Mouse (Mus musculus): Measurements from ENCODE around the gene Slc41a1. TPM values are rescaled to one million over a fixed set of nuclear protein-coding genes. Genes with fewer than 3 reads are reported as not detected.

Gene Slc41a1
- polyA plus RNA-seq, 1 experiment from 2014 or later: 9.3 TPM

DNA sequence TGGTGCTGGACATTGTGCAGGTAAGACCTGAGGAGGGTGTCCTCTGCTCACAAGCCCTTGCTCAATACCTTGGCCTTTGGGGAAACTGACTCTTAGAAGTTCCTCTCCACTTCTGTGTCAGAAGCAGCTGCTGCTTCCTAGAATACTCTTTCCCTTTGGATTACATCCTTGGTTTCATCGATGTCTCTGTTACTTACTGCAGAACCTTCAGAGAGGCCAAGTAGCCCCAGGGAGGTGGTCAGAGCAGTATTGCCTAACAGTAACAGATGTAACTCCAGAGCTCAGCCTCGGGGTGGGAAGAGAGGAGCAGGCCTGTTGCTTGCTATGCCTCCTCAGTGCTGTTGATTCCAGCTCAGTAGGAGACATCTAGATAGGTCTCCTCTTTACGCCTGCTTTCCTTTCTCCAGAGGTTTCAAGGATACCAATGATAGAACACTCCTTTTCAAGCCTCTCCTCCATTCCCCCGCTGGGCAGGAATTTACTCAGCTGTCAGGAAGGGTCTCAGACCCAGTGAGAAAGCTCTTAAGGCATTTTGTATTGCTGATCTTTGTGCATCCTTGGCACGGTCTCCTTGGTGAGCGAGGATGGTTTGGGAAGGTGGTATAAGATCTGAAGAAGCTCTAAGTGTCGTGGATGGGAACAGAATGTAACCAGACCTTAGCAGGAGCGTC lies 3.8 kb downstream of the Slc41a1 start:
- Histone ChIP-seq H3K4me2 (ENCODE audit: low read depth) (no peak overlapping the region), H3K9ac (ENCODE audit: low read length) (no peak overlapping the region), H3K36me3 (ENCODE audit: control insufficient read depth, insufficient read depth, low read length) (no peaks in the 10 kb centered on the region), H3K9me3 (ENCODE audit: control insufficient read depth, low read length) (no peaks in the 10 kb centered on the region), H3K4me3 (ENCODE audit: low read depth, low read length) (no peak overlapping the region), H3K4me1 (ENCODE audit: control insufficient read depth, insufficient read depth, low read length) (peaks cover 5% of the 10 kb centered on the region; the same call in 1 of the 2 replicates), H3K27me3 (ENCODE audit: control insufficient read depth, insufficient read depth, low read length) (no peaks in the 10 kb centered on the region), H3K27ac (ENCODE audit: low read depth, low read length) (no peak overlapping the region)
- no peak for ATAC-seq (ENCODE audit: insufficient read depth, low FRiP score, low TSS enrichment)
- DNase-seq (ENCODE audit: low spot score): no peak
- 81% methylated on average over 8 of the region's 8 CpGs for WGBS

DNA sequence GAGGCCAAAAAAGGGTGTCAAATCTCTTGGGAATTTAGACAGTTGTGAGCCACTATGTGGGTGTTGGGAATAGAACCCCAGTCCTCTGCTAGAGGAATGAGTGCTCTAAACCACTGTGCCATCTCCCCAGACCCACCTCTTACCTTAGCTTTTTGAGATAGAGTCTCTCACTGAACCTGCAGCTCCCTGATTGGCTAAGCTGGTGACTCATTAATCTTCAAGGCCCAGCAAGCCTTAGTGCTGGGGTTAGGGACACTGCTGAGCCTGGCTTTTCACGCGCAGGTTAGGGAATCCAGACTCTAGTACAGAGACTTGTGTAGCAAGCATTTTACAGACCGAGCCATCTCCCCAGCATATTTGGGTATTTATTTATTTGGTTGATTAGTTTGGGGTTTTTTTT lies 9.7 kb downstream of the Slc41a1 start:
- DNase-seq (ENCODE audit: low spot score) (no peak), ATAC-seq (ENCODE audit: insufficient read depth, low FRiP score, low TSS enrichment) (no peak)
- no peaks in the 10 kb centered on the region for H3K4me1 ChIP-seq (ENCODE audit: control insufficient read depth, insufficient read depth, low read length)
- peaks cover 5% of the 10 kb centered on the region; the same call in 1 of the 2 replicates for H3K36me3 ChIP-seq (ENCODE audit: control insufficient read depth, insufficient read depth, low read length)
- H3K27ac ChIP-seq (ENCODE audit: low read depth, low read length): no peak overlapping the region
- H3K27me3 ChIP-seq (ENCODE audit: control insufficient read depth, insufficient read depth, low read length): no peaks in the 10 kb centered on the region
- no peak overlapping the region for H3K4me3 ChIP-seq (ENCODE audit: low read depth, low read length)
- no peak overlapping the region for H3K9ac ChIP-seq (ENCODE audit: low read length)
- H3K4me2 ChIP-seq (ENCODE audit: low read depth): no peak overlapping the region
- 72% methylated on average over 3 of the region's 3 CpGs for WGBS
- no peaks in the 10 kb centered on the region for H3K9me3 ChIP-seq (ENCODE audit: control insufficient read depth, low read length)

DNA sequence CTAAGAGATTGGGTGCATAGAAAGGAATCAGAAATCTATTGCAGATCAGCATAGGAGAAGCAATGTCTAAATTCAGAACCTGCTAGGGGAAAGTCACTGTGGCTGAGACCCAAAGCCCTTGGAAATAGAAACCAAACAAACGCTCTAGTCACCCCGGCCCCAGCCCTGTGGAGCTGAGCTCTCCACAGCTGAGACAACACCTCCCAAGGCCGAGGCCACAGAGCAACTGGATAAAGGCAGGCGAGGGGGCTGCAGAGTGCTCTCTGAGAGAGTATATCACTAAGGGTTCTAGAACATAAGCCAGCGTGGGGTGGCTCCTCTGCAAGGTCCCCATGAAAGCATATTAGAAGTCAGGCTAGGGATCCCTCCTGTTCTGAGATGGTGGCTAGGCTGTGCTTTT lies 11.2 kb downstream of the Slc41a1 start:
- no peak for ATAC-seq (ENCODE audit: insufficient read depth, low FRiP score, low TSS enrichment)
- Histone ChIP-seq H3K9ac (ENCODE audit: low read length) (no peak overlapping the region), H3K36me3 (ENCODE audit: control insufficient read depth, insufficient read depth, low read length) (peaks cover 6% of the 10 kb centered on the region; the same call in 1 of the 2 replicates), H3K27ac (ENCODE audit: low read depth, low read length) (no peak overlapping the region), H3K4me2 (ENCODE audit: low read depth) (no peak overlapping the region), H3K4me3 (ENCODE audit: low read depth, low read length) (no peak overlapping the region), H3K27me3 (ENCODE audit: control insufficient read depth, insufficient read depth, low read length) (no peaks in the 10 kb centered on the region), H3K9me3 (ENCODE audit: control insufficient read depth, low read length) (no peaks in the 10 kb centered on the region), H3K4me1 (ENCODE audit: control insufficient read depth, insufficient read depth, low read length) (no peaks in the 10 kb centered on the region)
- WGBS: 74% methylated on average over 5 of the region's 5 CpGs
- DNase-seq (ENCODE audit: low spot score): no peak

DNA sequence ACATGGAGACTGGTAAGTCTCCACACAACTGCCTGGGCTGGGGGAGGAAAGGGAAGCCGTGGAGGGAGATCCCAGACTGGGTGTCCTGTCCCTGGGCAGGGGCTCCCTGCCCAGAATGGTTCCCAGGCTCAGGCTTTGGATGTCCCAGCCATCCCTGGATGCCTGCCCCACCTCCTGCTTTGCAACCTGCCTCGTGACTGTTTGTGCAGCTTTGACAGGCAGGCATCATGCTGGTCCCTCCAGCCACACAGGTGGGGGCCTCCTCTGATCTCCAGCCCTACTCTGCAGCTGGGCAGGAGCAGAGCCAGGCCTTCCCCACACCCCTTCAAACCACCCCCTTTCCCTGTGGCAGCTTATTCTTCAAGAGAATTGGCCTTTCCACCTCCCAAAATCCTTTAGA lies 12.0 kb downstream of the Slc41a1 start:
- Histone ChIP-seq H3K27me3 (ENCODE audit: control insufficient read depth, insufficient read depth, low read length) (no peaks in the 10 kb centered on the region), H3K4me3 (ENCODE audit: low read depth, low read length) (no peak overlapping the region), H3K27ac (ENCODE audit: low read depth, low read length) (no peak overlapping the region), H3K4me2 (ENCODE audit: low read depth) (no peak overlapping the region), H3K9ac (ENCODE audit: low read length) (no peak overlapping the region), H3K4me1 (ENCODE audit: control insufficient read depth, insufficient read depth, low read length) (no peaks in the 10 kb centered on the region), H3K9me3 (ENCODE audit: control insufficient read depth, low read length) (no peaks in the 10 kb centered on the region), H3K36me3 (ENCODE audit: control insufficient read depth, insufficient read depth, low read length) (peaks cover 7% of the 10 kb centered on the region; the same call in 1 of the 2 replicates)
- no peak for DNase-seq (ENCODE audit: low spot score)
- 54% methylated on average over 2 of the region's 2 CpGs for WGBS
- no peak for ATAC-seq (ENCODE audit: insufficient read depth, low FRiP score, low TSS enrichment)

DNA sequence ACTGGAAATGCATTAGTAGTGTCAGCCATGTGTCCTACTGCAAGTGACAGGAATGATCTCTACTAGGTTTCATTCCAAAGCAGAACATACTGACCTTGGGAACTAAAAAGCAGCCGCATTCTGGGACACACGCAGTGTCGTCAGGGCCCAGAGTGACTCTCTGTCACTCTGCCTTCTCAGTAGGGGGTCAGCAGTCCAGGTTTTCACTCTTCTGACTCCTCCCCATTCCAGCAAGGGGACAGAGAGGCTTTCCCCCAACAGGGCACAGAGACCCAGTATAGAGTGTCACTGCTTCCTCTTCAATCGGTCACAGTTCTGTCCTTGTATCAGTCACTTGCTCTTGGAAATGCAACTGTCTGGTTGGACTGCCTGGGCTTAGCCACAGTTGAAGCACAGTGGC lies 14.9 kb downstream of the Slc41a1 start:
- Histone ChIP-seq H3K4me2 (ENCODE audit: low read depth) (no peak overlapping the region), H3K9ac (ENCODE audit: low read length) (no peak overlapping the region), H3K27ac (ENCODE audit: low read depth, low read length) (no peak overlapping the region), H3K9me3 (ENCODE audit: control insufficient read depth, low read length) (no peaks in the 10 kb centered on the region), H3K36me3 (ENCODE audit: control insufficient read depth, insufficient read depth, low read length) (peaks cover 11% of the 10 kb centered on the region; the same call in 1 of the 2 replicates), H3K4me1 (ENCODE audit: control insufficient read depth, insufficient read depth, low read length) (no peaks in the 10 kb centered on the region), H3K27me3 (ENCODE audit: control insufficient read depth, insufficient read depth, low read length) (no peaks in the 10 kb centered on the region), H3K4me3 (ENCODE audit: low read depth, low read length) (no peak overlapping the region)
- no peak for ATAC-seq (ENCODE audit: insufficient read depth, low FRiP score, low TSS enrichment)
- no peak for DNase-seq (ENCODE audit: low spot score)
- 75% methylated on average over 4 of the region's 4 CpGs for WGBS

DNA sequence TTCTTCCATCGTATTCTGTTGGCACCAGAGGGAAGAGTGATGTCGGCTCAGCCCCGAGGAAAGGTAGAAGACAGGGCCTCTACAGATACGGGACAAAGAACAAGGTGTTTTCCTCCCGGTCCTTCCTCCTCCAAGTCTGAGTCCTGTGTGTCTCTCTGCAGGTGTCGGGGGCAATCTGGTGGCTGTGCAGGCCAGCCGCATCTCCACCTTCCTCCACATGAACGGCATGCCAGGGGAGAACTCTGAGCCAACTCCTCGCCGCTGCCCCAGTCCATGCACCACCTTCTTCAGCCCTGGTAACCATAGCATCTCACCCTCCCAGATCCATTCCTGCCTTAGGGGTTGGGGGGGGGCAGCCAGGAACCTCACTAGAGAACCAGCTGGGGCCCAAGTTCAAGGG lies 16.5 kb downstream of the Slc41a1 start:
- H3K36me3 ChIP-seq (ENCODE audit: control insufficient read depth, insufficient read depth, low read length): peaks cover 11% of the 10 kb centered on the region; the same call in 1 of the 2 replicates
- ATAC-seq (ENCODE audit: insufficient read depth, low FRiP score, low TSS enrichment): no peak

DNA sequence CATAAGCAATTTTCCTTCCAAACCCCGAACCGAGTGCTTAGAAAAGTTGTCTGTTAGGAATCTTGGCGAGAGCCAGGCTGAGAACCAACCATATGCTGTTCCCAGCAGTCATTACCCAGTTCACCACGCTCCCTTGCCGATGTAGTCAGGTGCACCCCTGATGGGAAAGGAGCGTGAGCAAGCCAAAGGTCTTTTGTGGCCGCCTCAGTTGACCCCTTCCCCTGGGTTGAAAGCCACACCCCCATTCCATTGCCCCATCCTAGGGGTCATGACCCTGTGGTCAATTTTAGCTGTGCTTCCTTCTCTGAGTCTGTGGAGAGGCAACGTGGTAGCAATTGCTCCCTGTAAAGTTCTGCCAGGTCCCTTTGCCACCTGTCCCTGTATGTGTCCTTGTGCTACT lies 17.6 kb downstream of the Slc41a1 start:
- H3K4me3 ChIP-seq (ENCODE audit: low read depth, low read length): no peak overlapping the region
- no peak overlapping the region for H3K9ac ChIP-seq (ENCODE audit: low read length)
- H3K9me3 ChIP-seq (ENCODE audit: control insufficient read depth, low read length): no peaks in the 10 kb centered on the region
- H3K27ac ChIP-seq (ENCODE audit: low read depth, low read length): no peak overlapping the region
- 48% methylated on average over 8 of the region's 8 CpGs for WGBS
- ATAC-seq (ENCODE audit: insufficient read depth, low FRiP score, low TSS enrichment) (no peak), DNase-seq (ENCODE audit: low spot score) (no peak)
- no peaks in the 10 kb centered on the region for H3K4me1 ChIP-seq (ENCODE audit: control insufficient read depth, insufficient read depth, low read length)
- no peaks in the 10 kb centered on the region for H3K27me3 ChIP-seq (ENCODE audit: control insufficient read depth, insufficient read depth, low read length)
- peaks cover 11% of the 10 kb centered on the region; the same call in 1 of the 2 replicates for H3K36me3 ChIP-seq (ENCODE audit: control insufficient read depth, insufficient read depth, low read length)
- no peak overlapping the region for H3K4me2 ChIP-seq (ENCODE audit: low read depth)

More for the DNA sequence above, 16.5 kb downstream of the Slc41a1 start:
- Histone ChIP-seq H3K4me2 (ENCODE audit: low read depth) (no peak overlapping the region), H3K4me1 (ENCODE audit: control insufficient read depth, insufficient read depth, low read length) (no peaks in the 10 kb centered on the region), H3K4me3 (ENCODE audit: low read depth, low read length) (no peak overlapping the region), H3K9ac (ENCODE audit: low read length) (no peak overlapping the region), H3K27ac (ENCODE audit: low read depth, low read length) (no peak overlapping the region), H3K9me3 (ENCODE audit: control insufficient read depth, low read length) (no peaks in the 10 kb centered on the region), H3K27me3 (ENCODE audit: control insufficient read depth, insufficient read depth, low read length) (no peaks in the 10 kb centered on the region)
- DNase-seq (ENCODE audit: low spot score): no peak
- 94% methylated on average over 10 of the region's 10 CpGs for WGBS

DNA sequence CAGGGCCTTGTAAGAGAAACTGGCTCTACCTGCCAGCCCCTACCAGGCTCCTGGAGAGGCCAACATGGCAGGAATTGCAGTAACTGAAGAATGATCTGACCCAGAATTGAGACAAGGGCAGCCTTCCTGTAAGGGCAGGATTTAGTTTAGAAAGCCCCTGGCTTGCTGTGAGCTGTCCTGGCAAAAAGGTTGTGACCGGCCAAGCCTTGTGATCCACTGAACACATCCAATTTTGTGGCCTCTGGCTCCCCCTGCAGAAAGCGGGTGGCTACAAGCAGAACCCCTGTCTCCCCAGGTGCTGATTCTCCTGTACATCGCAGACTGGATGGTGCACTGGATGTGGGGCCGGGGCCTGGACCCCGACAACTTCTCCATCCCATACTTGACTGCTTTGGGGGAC lies 19.0 kb downstream of the Slc41a1 start:
- Histone ChIP-seq H3K9ac (ENCODE audit: low read length) (no peak overlapping the region), H3K27me3 (ENCODE audit: control insufficient read depth, insufficient read depth, low read length) (no peaks in the 10 kb centered on the region), H3K9me3 (ENCODE audit: control insufficient read depth, low read length) (no peaks in the 10 kb centered on the region), H3K4me2 (ENCODE audit: low read depth) (no peak overlapping the region), H3K27ac (ENCODE audit: low read depth, low read length) (no peak overlapping the region), H3K4me3 (ENCODE audit: low read depth, low read length) (no peak overlapping the region), H3K4me1 (ENCODE audit: control insufficient read depth, insufficient read depth, low read length) (no peaks in the 10 kb centered on the region), H3K36me3 (ENCODE audit: control insufficient read depth, insufficient read depth, low read length) (peaks cover 9% of the 10 kb centered on the region; the same call in 1 of the 2 replicates)
- DNase-seq (ENCODE audit: low spot score): peak; percentile 29
- ATAC-seq (ENCODE audit: insufficient read depth, low FRiP score, low TSS enrichment): no peak
- 81% methylated on average over 5 of the region's 5 CpGs for WGBS

DNA sequence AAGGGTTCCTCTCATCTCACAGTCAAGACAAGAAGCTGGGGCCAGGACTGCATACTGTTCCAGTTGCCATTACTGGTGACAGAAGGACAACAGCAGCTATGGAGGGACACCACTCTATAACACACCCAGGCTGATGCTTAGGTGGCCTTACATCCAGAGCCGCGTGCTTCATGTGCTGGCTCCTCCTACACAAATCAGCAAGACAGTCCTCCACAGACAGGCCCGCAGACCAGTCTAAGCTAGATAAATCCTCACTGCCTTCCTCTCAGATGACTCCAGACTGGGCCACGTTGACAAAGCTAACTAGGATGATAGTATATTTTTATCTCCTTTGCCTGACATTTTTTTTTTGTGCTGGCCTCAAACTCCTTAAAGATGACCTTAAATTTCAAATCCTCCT lies 34.5 kb downstream of the Slc41a1 start:
- H3K4me1 ChIP-seq (ENCODE audit: control insufficient read depth, insufficient read depth, low read length): no peaks in the 10 kb centered on the region
- H3K4me2 ChIP-seq (ENCODE audit: low read depth): no peak overlapping the region
- no peaks in the 10 kb centered on the region for H3K27me3 ChIP-seq (ENCODE audit: control insufficient read depth, insufficient read depth, low read length)
- 83% methylated on average over 4 of the region's 4 CpGs for WGBS
- no peaks in the 10 kb centered on the region for H3K36me3 ChIP-seq (ENCODE audit: control insufficient read depth, insufficient read depth, low read length)
- H3K27ac ChIP-seq (ENCODE audit: low read depth, low read length): no peak overlapping the region
- ATAC-seq (ENCODE audit: insufficient read depth, low FRiP score, low TSS enrichment) (no peak), DNase-seq (ENCODE audit: low spot score) (no peak)
- no peak overlapping the region for H3K9ac ChIP-seq (ENCODE audit: low read length)
- no peaks in the 10 kb centered on the region for H3K9me3 ChIP-seq (ENCODE audit: control insufficient read depth, low read length)
- H3K4me3 ChIP-seq (ENCODE audit: low read depth, low read length): no peak overlapping the region
